Mouse (Mus musculus) bone marrow macrophage, adult 2 months (primary cell): ENCODE measurements around the gene Runx3. TPM values are rescaled to one million over a fixed set of nuclear protein-coding genes. Genes with fewer than 3 reads are reported as not detected.
A peak's percentile ranks its signal among the peaks of the same experiment; 100 is the strongest.

ENCODE experiments used
- H3K27ac ChIP-seq: 2 replicates; pipeline ENCODE4 v1.5.1; 2012; ENCODE audit warnings: low read depth, low read length; ENCODE audit not compliant: insufficient read depth
- H3K4me1 ChIP-seq: 2 replicates; pipeline ENCODE4 v1.6.1; 2012; ENCODE audit warnings: low read length; ENCODE audit not compliant: control insufficient read depth, insufficient read depth
- H3K4me3 ChIP-seq: 2 replicates; pipeline ENCODE4 v1.5.1; 2012; ENCODE audit warnings: mild to moderate bottlenecking, low read length, moderate library complexity; ENCODE audit not compliant: insufficient read depth
- CTCF ChIP-seq: IDR thresholded peaks from 2 replicates; pipeline ENCODE4 v1.5.1; 2012; ENCODE audit warnings: low read depth, mild to moderate bottlenecking, low read length, moderate library complexity
- POLR2A ChIP-seq: IDR thresholded peaks from 2 replicates; pipeline ENCODE4 v1.6.1; 2012; ENCODE audit warnings: mild to moderate bottlenecking, low read depth, low read length, borderline replicate concordance
- polyA plus RNA-seq: library from polyadenylated mRNA; stranded (reverse); fragments of >200 nt; gene quantifications from 2 replicates; pipeline ENCODE4 v1.2.4, GENCODE M21; 2012; ENCODE audit not compliant: missing spikeins, insufficient read depth, insufficient read length

Gene Runx3
- polyA plus RNA-seq, 1 experiment, result 1.6 TPM

GRCm38 (mm10) chr4:135148660-135149059, 28.2 kb downstream of the Runx3 start:
- Histone ChIP-seq H3K4me3 (no peak overlapping the region), H3K27ac (no peak overlapping the region), H3K4me1 (no peaks in the 10 kb centered on the region)
- no peak for TF ChIP-seq POLR2A
- no peak for TF ChIP-seq CTCF

GRCm38 (mm10) chr4:135150031-135150801, 29.8 kb downstream of the Runx3 start:
- Histone ChIP-seq H3K4me1 (no peaks in the 10 kb centered on the region), H3K27ac (no peak overlapping the region), H3K4me3 (no peak overlapping the region)
- no peak for TF ChIP-seq POLR2A
- TF ChIP-seq CTCF, result peak; percentile 72

GRCm38 (mm10) chr4:135151111-135151987, 30.9 kb downstream of the Runx3 start:
- H3K4me1 ChIP-seq, result no peaks in the 10 kb centered on the region
- H3K4me3 ChIP-seq, result no peak overlapping the region
- TF ChIP-seq POLR2A, result no peak
- TF ChIP-seq CTCF, result no peak
- no peak overlapping the region for H3K27ac ChIP-seq

- Histone ChIP-seq H3K4me3 (peak overlapping the region; percentile 41), H3K27ac (no peak overlapping the region), H3K4me1 (no peaks in the 10 kb centered on the region)
- no peak for TF ChIP-seq CTCF
- TF ChIP-seq POLR2A, result no peak
Measured at GRCm38 (mm10) chr4:135151988-135152594, 31.6 kb downstream of the Runx3 start.

GRCm38 (mm10) chr4:135152834-135153259, 32.4 kb downstream of the Runx3 start:
- Histone ChIP-seq H3K4me1 (no peaks in the 10 kb centered on the region), H3K27ac (no peak overlapping the region), H3K4me3 (peak overlapping the region; percentile 59)
- no peak for TF ChIP-seq POLR2A
- TF ChIP-seq CTCF, result no peak; the same call in 1 of the 2 replicates

GRCm38 (mm10) chr4:135153260-135154088, 33.0 kb downstream of the Runx3 start:
- H3K4me3 ChIP-seq, result peak overlapping the region; percentile 59
- H3K4me1 ChIP-seq, result 0 out of 2 replicates have a peak, but pooled peaks cover under 1% of the 10 kb centered on the region
- no peak overlapping the region for H3K27ac ChIP-seq
- no peak for TF ChIP-seq POLR2A
- TF ChIP-seq CTCF, result no peak

- TF ChIP-seq CTCF (no peak), POLR2A (no peak)
- Histone ChIP-seq H3K4me3 (peak overlapping the region; percentile 59), H3K27ac (no peak overlapping the region), H3K4me1 (peaks cover 7% of the 10 kb centered on the region)
Measured at GRCm38 (mm10) chr4:135154089-135154949, 33.9 kb downstream of the Runx3 start.

GRCm38 (mm10) chr4:135155106-135155800, 34.8 kb downstream of the Runx3 start:
- H3K4me1 ChIP-seq, result peaks cover 15% of the 10 kb centered on the region
- no peak overlapping the region for H3K27ac ChIP-seq
- H3K4me3 ChIP-seq, result no peak overlapping the region
- TF ChIP-seq CTCF (no peak), POLR2A (no peak)
